Mouse (Mus musculus) CH12.LX (cell line): ENCODE measurements around the gene Grb10.

ENCODE experiments used
- CTCF ChIP-seq, 2 experiments: IDR thresholded peaks in 1 of 2; conservative IDR thresholded peaks in 1 of 2; 2 replicates each; pipeline ENCODE4 v1.5.1; 2011 to 2012; ENCODE audit warnings: low read depth in 2 of 2, low read length in 2 of 2, improper control_type of control experiment in 1 of 2, inconsistent platforms in 1 of 2, mild to moderate bottlenecking in 1 of 2, moderate library complexity in 1 of 2
- JUN ChIP-seq: IDR thresholded peaks from 2 replicates; pipeline ENCODE4 v1.6.1; 2011; ENCODE audit warnings: low read depth, mild to moderate bottlenecking, low read length, improper control_type of control experiment, moderate library complexity; ENCODE audit not compliant: insufficient read depth
- POLR2AphosphoS2 ChIP-seq: IDR thresholded peaks from 2 replicates; pipeline ENCODE4 v1.6.1; 2011; ENCODE audit warnings: low read depth, low read length, improper control_type of control experiment
- RCOR1 ChIP-seq: conservative IDR thresholded peaks from 2 replicates; pipeline ENCODE4 v1.6.1; 2012; ENCODE audit warnings: low read depth, mild to moderate bottlenecking, inconsistent platforms, low read length, improper control_type of control experiment

DNA sequence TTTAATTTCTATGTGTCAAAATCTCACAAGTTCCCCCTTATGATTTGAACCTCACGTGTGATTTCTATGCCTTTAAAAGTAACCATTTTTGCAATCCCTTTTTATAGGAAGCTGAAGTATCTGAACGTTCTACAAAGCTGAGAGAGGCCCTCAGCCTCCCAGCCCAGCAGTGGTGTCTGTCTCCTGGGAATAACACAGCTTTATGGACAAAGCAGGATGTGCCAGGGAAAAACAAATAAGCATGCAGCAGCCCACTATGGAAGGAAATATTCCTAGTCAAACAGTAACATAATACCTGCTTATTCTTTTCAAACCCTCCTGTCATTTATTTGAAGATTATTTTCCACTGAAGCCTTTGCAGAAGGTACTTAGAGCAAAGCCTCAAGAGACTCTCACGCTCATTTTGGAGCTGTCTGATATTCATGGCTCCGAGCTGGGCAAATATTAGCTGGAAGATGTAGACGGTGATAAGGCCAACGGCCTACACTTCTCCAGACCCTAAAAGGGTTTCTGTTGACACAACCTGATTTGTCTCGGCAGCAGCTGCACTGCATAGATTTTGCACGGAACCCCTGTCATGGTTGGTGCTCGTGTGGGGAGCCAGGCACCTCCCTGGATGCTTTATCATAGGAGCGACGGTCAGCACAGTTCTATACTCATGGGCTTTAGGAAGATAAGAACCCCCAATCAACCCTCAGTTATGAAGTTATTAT lies 153.8 kb downstream of the Grb10 start:
- TF ChIP-seq POLR2AphosphoS2 (no peak), JUN (no peak), CTCF (conservative IDR thresholded peaks at IDR 0.05 in 1 of 2, IDR thresholded peaks at IDR 0.05 in 1 of 2; ENCODE audit: low read depth in 2 of 2, low read length in 2 of 2) (no peak), RCOR1 (no peak)
